Mouse (Mus musculus): ENCODE data around the gene Zcchc18. TPM values are rescaled to one million over a fixed set of nuclear protein-coding genes. Genes with fewer than 3 reads are reported as not detected.

Zcchc18 gene
- polyA plus RNA-seq, 1 experiment from 2014 or later, result 1.9 TPM

DNA sequence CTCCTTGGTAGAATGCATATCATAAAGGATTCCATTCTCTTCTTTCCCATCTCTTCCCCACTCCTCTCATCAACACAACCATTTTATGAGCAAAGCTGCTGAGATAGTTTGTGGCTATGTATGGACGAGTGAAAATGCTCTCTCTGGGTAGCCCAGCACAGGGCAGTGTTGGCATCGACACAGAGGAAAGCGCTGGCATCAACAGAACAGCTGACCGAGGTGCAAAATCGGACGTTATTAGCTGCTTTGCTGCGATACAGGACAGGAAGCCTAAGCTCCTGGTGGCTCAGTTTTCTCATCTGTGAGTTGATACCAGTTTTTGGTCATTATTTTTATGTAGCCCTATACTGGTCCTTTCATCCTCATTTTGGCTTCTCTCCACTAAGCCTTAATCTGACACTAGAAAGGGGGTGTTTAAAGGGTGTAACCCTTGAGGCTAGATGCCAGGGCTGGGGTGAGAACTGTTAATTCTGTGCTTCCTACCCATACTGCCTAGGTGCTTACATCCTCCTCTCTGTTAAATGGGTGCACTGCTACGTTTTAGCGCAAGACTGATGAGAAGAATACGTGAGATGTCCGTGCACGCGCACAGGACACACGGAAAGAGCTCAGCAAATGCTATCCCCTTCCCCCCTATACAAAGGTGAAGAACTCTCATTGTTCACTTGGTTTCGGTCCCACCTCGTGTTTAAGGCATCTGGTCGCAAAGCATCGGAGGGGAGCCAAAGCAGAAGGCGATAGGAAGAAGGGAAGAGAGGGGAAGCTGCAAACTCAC lies 577 bp upstream of the Zcchc18 start:
- peaks cover 3% of the 10 kb centered on the region; the same call in 1 of the 2 replicates for H3K27me3 ChIP-seq (ENCODE audit: control insufficient read depth, insufficient read depth, low read length)
- peak overlapping the region; percentile 52 for H3K4me2 ChIP-seq (ENCODE audit: low read depth, low read length)

DNA sequence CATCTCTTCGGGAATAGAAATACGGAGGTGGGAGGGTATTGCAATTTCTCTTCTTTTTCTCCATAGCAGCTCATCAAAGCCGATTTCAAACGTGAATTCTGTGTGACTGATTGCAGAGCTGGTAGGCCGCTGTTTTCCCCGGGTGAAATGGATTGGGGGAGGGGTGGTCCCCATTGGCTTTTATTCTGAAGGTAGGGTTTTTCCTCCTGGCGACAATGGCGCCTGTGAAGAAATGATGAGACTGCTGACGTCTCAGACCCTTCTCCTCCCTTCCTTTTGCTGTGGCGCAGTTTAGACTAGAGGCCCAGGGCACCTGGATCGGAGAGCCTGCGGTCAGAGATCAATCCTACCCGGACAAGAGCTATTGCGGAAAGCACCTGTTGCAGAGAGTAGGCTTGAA lies 686 bp downstream of the Zcchc18 start:
- Histone ChIP-seq H3K27me3 (ENCODE audit: control insufficient read depth, insufficient read depth, low read length) (peaks cover 3% of the 10 kb centered on the region; the same call in 1 of the 2 replicates), H3K27ac (ENCODE audit: low read length) (no peak overlapping the region), H3K4me2 (ENCODE audit: low read depth, low read length) (peak overlapping the region; percentile 52), H3K9ac (ENCODE audit: low read length) (no peak overlapping the region), H3K4me3 (ENCODE audit: low read length) (no peak overlapping the region; the same call in 1 of the 2 replicates), H3K9me3 (replicated peaks; ENCODE audit: control insufficient read depth, low read length) (no peaks in the 10 kb centered on the region), H3K36me3 (ENCODE audit: control insufficient read depth, insufficient read depth) (no peaks in the 10 kb centered on the region), H3K4me1 (ENCODE audit: control insufficient read depth, insufficient read depth, low read length) (no peaks in the 10 kb centered on the region)
- 37% methylated on average over 14 of the region's 14 CpGs for WGBS
- no peak for ATAC-seq (replicated peaks; ENCODE audit: extremely low read depth, insufficient read depth, low FRiP score)

More for the DNA sequence above, 577 bp upstream of the Zcchc18 start:
- peak; percentile 6; the same call in 1 of the 2 replicates for ATAC-seq (replicated peaks; ENCODE audit: extremely low read depth, insufficient read depth, low FRiP score)
- Histone ChIP-seq H3K27ac (ENCODE audit: low read length) (no peak overlapping the region), H3K4me3 (ENCODE audit: low read length) (peak overlapping the region; percentile 30), H3K9ac (ENCODE audit: low read length) (no peak overlapping the region), H3K4me1 (ENCODE audit: control insufficient read depth, insufficient read depth, low read length) (no peaks in the 10 kb centered on the region), H3K9me3 (replicated peaks; ENCODE audit: control insufficient read depth, low read length) (no peaks in the 10 kb centered on the region), H3K36me3 (ENCODE audit: control insufficient read depth, insufficient read depth) (no peaks in the 10 kb centered on the region)
- WGBS, result 20% methylated on average over 19 of the region's 19 CpGs

DNA sequence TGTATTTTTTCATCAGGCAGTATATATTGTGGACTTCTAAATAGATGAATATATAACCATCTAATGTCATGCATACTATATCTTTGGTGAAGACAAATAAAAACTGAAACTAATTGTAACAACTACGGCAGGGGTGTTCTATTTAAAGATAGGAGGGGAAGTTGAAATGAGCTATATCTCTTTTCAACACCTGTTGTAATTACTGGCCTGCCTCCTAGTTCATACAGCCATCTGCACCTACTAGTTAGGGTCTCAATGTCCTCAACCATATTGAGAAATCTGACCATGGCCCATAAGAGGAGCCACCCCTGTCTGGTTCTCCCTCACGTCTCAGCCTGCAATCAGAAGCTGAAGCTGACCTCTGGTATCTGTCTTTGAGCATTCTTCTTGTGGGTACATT lies 3.3 kb downstream of the Zcchc18 start:
- Histone ChIP-seq H3K27ac (ENCODE audit: low read length) (no peak overlapping the region), H3K9ac (ENCODE audit: low read length) (no peak overlapping the region), H3K4me3 (ENCODE audit: low read length) (no peak overlapping the region), H3K27me3 (ENCODE audit: control insufficient read depth, insufficient read depth, low read length) (peaks cover 3% of the 10 kb centered on the region; the same call in 1 of the 2 replicates), H3K4me1 (ENCODE audit: control insufficient read depth, insufficient read depth, low read length) (no peaks in the 10 kb centered on the region), H3K36me3 (ENCODE audit: control insufficient read depth, insufficient read depth) (no peaks in the 10 kb centered on the region), H3K9me3 (replicated peaks; ENCODE audit: control insufficient read depth, low read length) (no peaks in the 10 kb centered on the region), H3K4me2 (ENCODE audit: low read depth, low read length) (no peak overlapping the region)
- 57% methylated on average over 2 of the region's 2 CpGs for WGBS
- ATAC-seq (replicated peaks; ENCODE audit: extremely low read depth, insufficient read depth, low FRiP score), result no peak

DNA sequence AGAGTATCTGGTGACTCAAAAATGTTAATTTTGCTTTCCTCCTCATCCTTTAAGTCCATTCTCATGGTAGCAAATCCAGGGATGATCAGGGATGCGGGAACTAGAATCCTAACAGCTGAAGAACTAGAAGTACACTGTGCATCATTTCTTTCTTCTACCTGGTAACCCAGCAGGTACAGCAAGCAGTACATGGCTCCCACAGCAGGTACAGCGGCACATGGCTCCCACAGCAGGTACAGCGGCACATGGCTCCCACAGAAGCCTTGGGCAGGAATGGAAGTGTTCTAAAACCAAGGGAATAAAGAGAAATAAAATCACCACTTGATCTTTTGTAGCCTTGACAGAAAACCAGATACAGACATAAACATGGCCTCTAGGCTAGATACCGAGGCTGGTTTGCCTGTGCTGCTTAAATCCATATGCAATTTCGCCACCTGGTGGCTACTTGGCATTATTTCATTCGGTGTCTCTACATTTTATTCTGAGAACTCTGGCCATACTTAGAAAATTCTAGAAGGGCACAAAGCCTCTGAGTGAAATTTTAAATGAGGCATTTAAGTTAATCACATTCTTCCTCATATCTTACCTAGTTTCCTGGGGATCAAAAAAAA lies 22.2 kb downstream of the Zcchc18 start:
- H3K4me1 ChIP-seq (ENCODE audit: control insufficient read depth, insufficient read depth, low read length), result no peaks in the 10 kb centered on the region

DNA sequence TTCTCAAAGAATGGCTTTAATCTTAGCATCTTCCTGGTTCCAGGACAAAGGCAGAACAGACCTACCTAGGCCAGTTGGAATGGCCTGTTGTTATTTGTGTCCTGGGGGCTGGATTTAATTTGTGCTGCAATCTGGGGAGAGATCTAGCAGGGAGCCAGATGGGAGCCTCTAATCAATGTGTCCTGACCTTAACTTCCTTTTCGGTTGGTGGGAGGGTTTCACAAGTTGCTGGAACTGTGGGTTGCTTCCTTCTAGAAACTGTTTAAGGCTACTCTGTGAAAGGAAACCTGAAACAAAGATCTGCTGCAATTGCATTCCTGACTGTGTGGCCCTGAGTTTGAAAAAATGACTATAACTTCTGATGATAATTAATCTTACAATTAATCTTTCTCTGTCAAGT lies 24.7 kb downstream of the Zcchc18 start:
- H3K9ac ChIP-seq (ENCODE audit: low read length), result no peak overlapping the region
- no peaks in the 10 kb centered on the region for H3K9me3 ChIP-seq (replicated peaks; ENCODE audit: control insufficient read depth, low read length)
- no peak overlapping the region for H3K4me3 ChIP-seq (ENCODE audit: low read length)
- no peaks in the 10 kb centered on the region for H3K4me1 ChIP-seq (ENCODE audit: control insufficient read depth, insufficient read depth, low read length)
- no peaks in the 10 kb centered on the region for H3K27me3 ChIP-seq (ENCODE audit: control insufficient read depth, insufficient read depth, low read length)
- 67% methylated on average over 1 of the region's 1 CpGs for WGBS
- no peaks in the 10 kb centered on the region for H3K36me3 ChIP-seq (ENCODE audit: control insufficient read depth, insufficient read depth)
- H3K27ac ChIP-seq (ENCODE audit: low read length), result no peak overlapping the region
- ATAC-seq (replicated peaks; ENCODE audit: extremely low read depth, insufficient read depth, low FRiP score), result no peak
- H3K4me2 ChIP-seq (ENCODE audit: low read depth, low read length), result no peak overlapping the region

More for the DNA sequence above, 22.2 kb downstream of the Zcchc18 start:
- Histone ChIP-seq H3K27me3 (ENCODE audit: control insufficient read depth, insufficient read depth, low read length) (no peaks in the 10 kb centered on the region), H3K4me2 (ENCODE audit: low read depth, low read length) (no peak overlapping the region), H3K4me3 (ENCODE audit: low read length) (no peak overlapping the region), H3K36me3 (ENCODE audit: control insufficient read depth, insufficient read depth) (no peaks in the 10 kb centered on the region), H3K9me3 (replicated peaks; ENCODE audit: control insufficient read depth, low read length) (no peaks in the 10 kb centered on the region), H3K9ac (ENCODE audit: low read length) (no peak overlapping the region), H3K27ac (ENCODE audit: low read length) (no peak overlapping the region)
- no peak for ATAC-seq (replicated peaks; ENCODE audit: extremely low read depth, insufficient read depth, low FRiP score)
- WGBS, result 44% methylated on average over 6 of the region's 6 CpGs

DNA sequence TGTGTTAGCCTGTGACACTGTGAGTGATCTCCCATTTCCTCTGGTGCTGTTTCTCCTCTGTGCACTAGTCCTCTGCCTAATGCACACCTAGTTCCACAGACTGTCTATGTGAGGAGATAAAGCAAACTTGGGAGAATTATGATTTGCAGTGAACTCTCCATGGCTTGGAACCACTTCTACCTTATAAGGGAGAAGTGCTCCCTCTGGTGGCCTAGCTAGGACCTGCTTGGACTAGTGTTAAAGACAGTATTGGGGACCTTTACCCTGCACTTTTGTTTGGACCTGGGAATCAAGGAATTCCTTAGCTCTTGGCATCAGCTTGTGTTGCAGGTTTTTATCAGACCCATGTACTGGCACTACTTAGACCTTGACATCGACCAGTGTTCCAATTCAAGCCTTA lies 26.4 kb downstream of the Zcchc18 start:
- ATAC-seq (replicated peaks; ENCODE audit: extremely low read depth, insufficient read depth, low FRiP score), result peak; percentile 23; the same call in 1 of the 2 replicates
- Histone ChIP-seq H3K27me3 (ENCODE audit: control insufficient read depth, insufficient read depth, low read length) (no peaks in the 10 kb centered on the region), H3K27ac (ENCODE audit: low read length) (no peak overlapping the region), H3K4me3 (ENCODE audit: low read length) (no peak overlapping the region), H3K9ac (ENCODE audit: low read length) (no peak overlapping the region), H3K9me3 (replicated peaks; ENCODE audit: control insufficient read depth, low read length) (no peaks in the 10 kb centered on the region), H3K4me1 (ENCODE audit: control insufficient read depth, insufficient read depth, low read length) (no peaks in the 10 kb centered on the region), H3K36me3 (ENCODE audit: control insufficient read depth, insufficient read depth) (no peaks in the 10 kb centered on the region), H3K4me2 (ENCODE audit: low read depth, low read length) (no peak overlapping the region)
- WGBS, result 20% methylated on average over 1 of the region's 1 CpGs

DNA sequence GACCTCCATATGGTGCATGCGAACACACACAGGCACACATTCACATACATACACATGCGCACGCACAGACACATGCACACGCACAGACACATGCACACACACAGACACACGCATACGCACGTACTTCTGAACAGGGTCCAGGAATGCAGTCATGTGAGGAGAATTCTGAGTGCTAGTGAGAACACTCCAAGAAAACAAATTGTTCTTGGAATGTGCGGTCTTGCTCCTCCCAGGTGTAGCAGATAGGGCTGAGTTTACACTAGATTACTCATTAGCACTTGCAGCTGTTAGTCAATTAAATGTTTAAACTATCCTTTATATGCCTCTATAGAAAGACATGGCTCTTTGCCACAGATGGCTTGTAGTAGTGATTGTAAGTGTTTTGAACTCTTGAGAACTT lies 38.0 kb downstream of the Zcchc18 start:
- no peaks in the 10 kb centered on the region for H3K4me1 ChIP-seq (ENCODE audit: control insufficient read depth, insufficient read depth, low read length)
- no peak for ATAC-seq (replicated peaks; ENCODE audit: extremely low read depth, insufficient read depth, low FRiP score)
- H3K27me3 ChIP-seq (ENCODE audit: control insufficient read depth, insufficient read depth, low read length), result no peaks in the 10 kb centered on the region
- no peak overlapping the region for H3K9ac ChIP-seq (ENCODE audit: low read length)
- no peaks in the 10 kb centered on the region for H3K9me3 ChIP-seq (replicated peaks; ENCODE audit: control insufficient read depth, low read length)
- H3K4me2 ChIP-seq (ENCODE audit: low read depth, low read length), result no peak overlapping the region
- H3K36me3 ChIP-seq (ENCODE audit: control insufficient read depth, insufficient read depth), result no peaks in the 10 kb centered on the region
- no peak overlapping the region for H3K27ac ChIP-seq (ENCODE audit: low read length)
- 90% methylated on average over 8 of the region's 8 CpGs for WGBS
- H3K4me3 ChIP-seq (ENCODE audit: low read length), result no peak overlapping the region

DNA sequence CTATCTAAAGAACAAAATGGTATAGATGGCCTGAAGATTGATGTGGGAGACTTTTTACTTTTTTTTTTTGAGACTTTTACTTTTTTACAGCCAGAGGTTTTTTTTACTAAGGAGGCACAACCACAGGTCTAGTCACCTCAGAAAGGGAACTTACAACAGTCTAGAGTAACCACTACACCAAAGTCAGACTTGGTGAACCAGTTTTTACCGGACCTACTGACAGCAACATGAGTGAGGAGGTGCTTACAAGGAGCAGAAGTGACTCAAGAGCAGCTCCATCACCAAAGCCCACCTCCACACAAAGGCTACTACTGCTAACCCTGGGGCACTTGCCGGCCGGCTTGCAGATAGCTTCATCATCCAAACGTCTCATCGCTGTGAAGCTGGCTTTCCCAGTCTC lies 38.8 kb downstream of the Zcchc18 start:
- no peaks in the 10 kb centered on the region for H3K4me1 ChIP-seq (ENCODE audit: control insufficient read depth, insufficient read depth, low read length)
- no peaks in the 10 kb centered on the region for H3K9me3 ChIP-seq (replicated peaks; ENCODE audit: control insufficient read depth, low read length)
- no peaks in the 10 kb centered on the region for H3K36me3 ChIP-seq (ENCODE audit: control insufficient read depth, insufficient read depth)
- no peak overlapping the region for H3K4me2 ChIP-seq (ENCODE audit: low read depth, low read length)
- ATAC-seq (replicated peaks; ENCODE audit: extremely low read depth, insufficient read depth, low FRiP score), result no peak
- no peak overlapping the region for H3K4me3 ChIP-seq (ENCODE audit: low read length)
- 88% methylated on average over 5 of the region's 5 CpGs for WGBS
- H3K27me3 ChIP-seq (ENCODE audit: control insufficient read depth, insufficient read depth, low read length), result no peaks in the 10 kb centered on the region
- no peak overlapping the region for H3K27ac ChIP-seq (ENCODE audit: low read length)
- H3K9ac ChIP-seq (ENCODE audit: low read length), result no peak overlapping the region

DNA sequence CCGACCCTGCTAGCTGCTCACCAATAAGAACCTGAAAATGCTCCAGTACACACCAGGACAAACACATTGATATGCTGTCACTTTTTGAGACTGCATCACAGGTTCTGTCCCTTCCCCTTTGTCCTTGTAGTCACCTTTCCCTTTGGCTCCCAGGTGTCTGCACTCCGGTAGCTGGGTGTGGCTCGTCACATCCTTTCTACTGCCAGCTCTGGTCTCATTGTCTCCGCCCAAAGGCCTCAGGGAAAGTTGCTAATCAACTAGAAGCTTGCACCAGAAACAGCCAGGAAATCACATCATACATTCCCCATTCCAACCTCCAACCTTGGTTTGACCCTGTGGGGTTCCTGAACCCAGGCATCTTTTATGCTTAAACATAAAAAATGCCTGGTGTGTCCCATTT lies 41.4 kb downstream of the Zcchc18 start:
- Histone ChIP-seq H3K4me2 (ENCODE audit: low read depth, low read length) (no peak overlapping the region), H3K27ac (ENCODE audit: low read length) (no peak overlapping the region), H3K4me1 (ENCODE audit: control insufficient read depth, insufficient read depth, low read length) (0 out of 2 replicates have a peak, but pooled peaks cover 3% of the 10 kb centered on the region), H3K27me3 (ENCODE audit: control insufficient read depth, insufficient read depth, low read length) (no peaks in the 10 kb centered on the region), H3K36me3 (ENCODE audit: control insufficient read depth, insufficient read depth) (no peaks in the 10 kb centered on the region), H3K9me3 (replicated peaks; ENCODE audit: control insufficient read depth, low read length) (no peaks in the 10 kb centered on the region), H3K4me3 (ENCODE audit: low read length) (no peak overlapping the region), H3K9ac (ENCODE audit: low read length) (no peak overlapping the region)
- WGBS, result 62% methylated on average over 4 of the region's 4 CpGs
- no peak for ATAC-seq (replicated peaks; ENCODE audit: extremely low read depth, insufficient read depth, low FRiP score)
